Mouse (Mus musculus) kidney, adult 2 months (tissue): Measurements from ENCODE around the gene Ly9.

ENCODE experiments used
- CTCF ChIP-seq: fragments of 200-500 bp; conservative IDR thresholded peaks from 2 replicates; pipeline ENCODE4 v1.5.1; 2011; ENCODE audit warnings: low read depth, mild to moderate bottlenecking, control low read depth, low read length, moderate library complexity, mixed read lengths; ENCODE audit not compliant: insufficient read depth, insufficient read length
- POLR2A ChIP-seq: fragments of 200-500 bp; IDR thresholded peaks from one replicate; pipeline ENCODE4 v1.6.1; 2011; ENCODE audit warnings: low read depth, low read length, control low read depth

DNA sequence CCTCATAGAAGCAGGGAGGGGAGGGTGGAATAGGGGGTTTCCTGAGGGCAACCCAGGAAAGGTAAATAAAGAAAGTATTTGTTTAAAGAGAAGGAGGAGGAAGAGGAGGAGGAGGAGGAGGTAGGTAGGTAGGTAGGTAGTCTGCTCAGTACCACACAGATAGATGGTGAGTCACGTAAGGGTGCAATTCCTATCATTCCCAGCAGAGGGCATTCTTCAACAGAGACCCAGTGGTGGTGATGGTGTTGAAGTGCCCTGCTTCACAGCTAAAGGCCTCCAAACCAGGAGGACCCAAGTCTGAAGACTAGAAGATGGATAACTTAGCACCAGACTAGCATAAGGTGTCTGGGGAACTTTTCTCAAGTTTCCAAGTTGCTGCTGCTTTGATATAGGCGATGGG, 2.8 kb upstream of the Ly9 start:
- TF ChIP-seq POLR2A (no peak), CTCF (0 out of 2 replicates have a peak, but pooled peaks have one; percentile 17)
